Mouse (Mus musculus) bone marrow, adult 2 months (tissue): ENCODE results near the gene Plekhf1. TPM values are rescaled to one million over a fixed set of nuclear protein-coding genes. Genes with fewer than 3 reads are reported as not detected.

Experiments
- H3K27ac ChIP-seq: fragments of 200-500 bp; 2 replicates; pipeline ENCODE4 v1.5.1; 2012; ENCODE audit warnings: low read depth, mild to moderate bottlenecking, control low read depth, inconsistent platforms, low read length; ENCODE audit not compliant: control insufficient read depth, poor library complexity, insufficient read depth
- H3K4me1 ChIP-seq: fragments of 200-500 bp; 2 replicates; pipeline ENCODE4 v1.6.1; 2011; ENCODE audit warnings: low read length; ENCODE audit not compliant: control insufficient read depth, insufficient read depth
- H3K4me3 ChIP-seq: fragments of 200-500 bp; replicated peaks from 2 replicates; pipeline ENCODE3; 2011; ENCODE audit warnings: mild to moderate bottlenecking, low read depth, low read length, control low read depth; ENCODE audit not compliant: control insufficient read depth
- CTCF ChIP-seq: fragments of 200-500 bp; IDR thresholded peaks from 2 replicates; pipeline ENCODE4 v1.5.1; 2011; ENCODE audit warnings: low read length, control low read depth; ENCODE audit not compliant: control insufficient read depth, insufficient read depth
- POLR2A ChIP-seq: fragments of 200-500 bp; IDR thresholded peaks from 2 replicates; pipeline ENCODE4 v1.6.1; 2011; ENCODE audit warnings: low read depth, mild to moderate bottlenecking, control low read depth, low read length, borderline replicate concordance; ENCODE audit not compliant: control insufficient read depth
- WGBS: fragments of 180-500 bp; shearing (Covaris S2); methylation state at CpG from one replicate; pipeline ENCODE4 v1.1.7; 2018; 5-methylcytosine and 5-hydroxymethylcytosine counted together
- polyA plus RNA-seq: library from polyadenylated mRNA; stranded (reverse); fragments of >200 nt; gene quantifications from 2 replicates; pipeline ENCODE4 v1.2.4, GENCODE M21; 2011; ENCODE audit warnings: low replicate concordance; ENCODE audit not compliant: missing spikeins, insufficient read depth, insufficient read length

Gene Plekhf1
- polyA plus RNA-seq, result 0.61 and 1.1 TPM in 2 replicates

GRCm38 (mm10) chr7:38227900-38228298, at the start of gene Plekhf1:
Gene Plekhf1, minus strand, starts transcription at chr7:38228016.
- WGBS, result under 1% methylated on average over 36 of the region's 36 CpGs
- peak within 1 kb of the TSS; percentile 41 for H3K27ac ChIP-seq
- peaks cover 2% of the 10 kb centered on the region for H3K4me1 ChIP-seq
- H3K4me3 ChIP-seq, result peak within 1 kb of the TSS; percentile 74
- no peak for TF ChIP-seq POLR2A
- TF ChIP-seq CTCF, result no peak

GRCm38 (mm10) chr7:38272551-38272950, 44.7 kb upstream of the Plekhf1 start:
- TF ChIP-seq CTCF, result no peak

GRCm38 (mm10) chr7:38271859-38272258, 44.0 kb upstream of the Plekhf1 start:
- Histone ChIP-seq H3K4me1 (peaks cover 2% of the 10 kb centered on the region; the same call in 1 of the 2 replicates), H3K4me3 (no peak overlapping the region), H3K27ac (no peak overlapping the region)
- TF ChIP-seq POLR2A (no peak), CTCF (no peak)
- 6% methylated on average over 4 of the region's 4 CpGs for WGBS

More at GRCm38 (mm10) chr7:38272551-38272950, 44.7 kb upstream of the Plekhf1 start:
- no peak overlapping the region for H3K27ac ChIP-seq
- H3K4me1 ChIP-seq, result peaks cover 2% of the 10 kb centered on the region; the same call in 1 of the 2 replicates
- H3K4me3 ChIP-seq, result no peak overlapping the region

GRCm38 (mm10) chr7:38271511-38271811, 43.6 kb upstream of the Plekhf1 start:
- Histone ChIP-seq H3K27ac (no peak overlapping the region), H3K4me1 (peaks cover 2% of the 10 kb centered on the region; the same call in 1 of the 2 replicates), H3K4me3 (peak overlapping the region; percentile 92)
- TF ChIP-seq CTCF (no peak), POLR2A (no peak)
- 0% methylated on average over 11 of the region's 11 CpGs for WGBS

GRCm38 (mm10) chr7:38270703-38271510, 43.1 kb upstream of the Plekhf1 start, which contains the start of gene Pop4:
Gene Pop4, minus strand, starts transcription at chr7:38271423.
- TF ChIP-seq CTCF (no peak), POLR2A (no peak)
- under 1% methylated on average over 38 of the region's 38 CpGs for WGBS
- Histone ChIP-seq H3K27ac (no peak within 1 kb of the TSS), H3K4me3 (peak within 1 kb of the TSS; percentile 92), H3K4me1 (peaks cover 2% of the 10 kb centered on the region; the same call in 1 of the 2 replicates)

GRCm38 (mm10) chr7:38267006-38267680, 39.3 kb upstream of the Plekhf1 start:
- peaks cover 2% of the 10 kb centered on the region; the same call in 1 of the 2 replicates for H3K4me1 ChIP-seq
- H3K27ac ChIP-seq, result no peak overlapping the region
- TF ChIP-seq CTCF (peak; percentile 20; the same call in 1 of the 2 replicates), POLR2A (no peak)
- no peak overlapping the region for H3K4me3 ChIP-seq
- WGBS, result 88% methylated on average over 8 of the region's 8 CpGs

- 82% methylated on average over 5 of the region's 5 CpGs for WGBS
- no peaks in the 10 kb centered on the region for H3K4me1 ChIP-seq
- H3K4me3 ChIP-seq, result no peak overlapping the region
- H3K27ac ChIP-seq, result no peak overlapping the region
- no peak for TF ChIP-seq POLR2A
- no peak for TF ChIP-seq CTCF
These were observed 34.6 kb upstream of the Plekhf1 start for GRCm38 (mm10) chr7:38262406-38262805.

GRCm38 (mm10) chr7:38259631-38260030, 31.8 kb upstream of the Plekhf1 start:
- WGBS, result 79% methylated on average over 2 of the region's 2 CpGs
- Histone ChIP-seq H3K4me3 (no peak overlapping the region), H3K27ac (no peak overlapping the region), H3K4me1 (no peaks in the 10 kb centered on the region)
- TF ChIP-seq POLR2A, result no peak
- no peak for TF ChIP-seq CTCF
